Mouse (Mus musculus) CD8-positive naive resting alpha-beta T cell, adult 2 months (primary cell): ENCODE results near the gene Akr7a5.

Source experiments
- DNase-seq, 2 experiments: peaks; one replicate each; pipeline ENCODE4 v3.0.0; 2022; ENCODE audit warnings: low read depth in 2 of 2, low spot score in 2 of 2

Gene Akr7a5

GRCm38 (mm10) chr4:139351931-139352711 is 41.6 kb downstream of the Akr7a5 start, which contains the start of the genes Mrto4, Emc1 and Ubr4:
TSS of gene Mrto4 (minus strand) at chr4:139352576.
TSS of gene Emc1 (plus strand) at chr4:139352587.
TSS of gene Ubr4 (plus strand) at chr4:139352609.
- peak; percentile 76 to 78 for DNase-seq

- DNase-seq: no peak
Observed at GRCm38 (mm10) chr4:139352832-139353231, 42.3 kb downstream of the Akr7a5 start.

- no peak for DNase-seq
Observed at GRCm38 (mm10) chr4:139357211-139357610, 46.7 kb downstream of the Akr7a5 start.

GRCm38 (mm10) chr4:139360761-139361548 is 50.4 kb downstream of the Akr7a5 start:
- no peak for DNase-seq

- DNase-seq: no peak
Observed at GRCm38 (mm10) chr4:139367336-139367735, 56.8 kb downstream of the Akr7a5 start.
